Mouse (Mus musculus): Measurements from ENCODE around the gene Cox15. TPM values are rescaled to one million over a fixed set of nuclear protein-coding genes. Genes with fewer than 3 reads are reported as not detected.

Cox15 gene
- polyA plus RNA-seq, 1 experiment from 2014 or later, result 14.0 TPM

- no peak overlapping the region for H3K4me2 ChIP-seq
- no peaks in the 10 kb centered on the region for H3K9me3 ChIP-seq (ENCODE audit: control insufficient read depth, low read length)
- H3K36me3 ChIP-seq (ENCODE audit: control insufficient read depth, insufficient read depth, low read length), result peaks cover 14% of the 10 kb centered on the region
- H3K27ac ChIP-seq (ENCODE audit: low read depth, low read length), result no peak overlapping the region
- H3K4me1 ChIP-seq (replicated peaks; ENCODE audit: control insufficient read depth, insufficient read depth, low read length), result peaks cover 4% of the 10 kb centered on the region
- no peak overlapping the region for H3K9ac ChIP-seq (ENCODE audit: low read depth, low read length)
- DNase-seq (ENCODE audit: low spot score) (no peak), ATAC-seq (replicated peaks; ENCODE audit: low FRiP score) (no peak)
- WGBS, result 89% methylated on average over 8 of the region's 8 CpGs
- no peaks in the 10 kb centered on the region for H3K27me3 ChIP-seq (replicated peaks; ENCODE audit: control insufficient read depth, insufficient read depth, low read length)
- H3K4me3 ChIP-seq (ENCODE audit: low read depth, low read length), result no peak overlapping the region
Measured at GRCm38 (mm10) chr19:43709317-43709716, 43.5 kb downstream of the Cox15 start.

- WGBS, result 93% methylated on average over 7 of the region's 7 CpGs
- H3K4me2 ChIP-seq, result no peak overlapping the region
- peaks cover 14% of the 10 kb centered on the region for H3K36me3 ChIP-seq (ENCODE audit: control insufficient read depth, insufficient read depth, low read length)
- H3K9ac ChIP-seq (ENCODE audit: low read depth, low read length), result no peak overlapping the region
- DNase-seq (ENCODE audit: low spot score) (no peak), ATAC-seq (replicated peaks; ENCODE audit: low FRiP score) (no peak)
- no peak overlapping the region for H3K4me3 ChIP-seq (ENCODE audit: low read depth, low read length)
- peaks cover 4% of the 10 kb centered on the region for H3K4me1 ChIP-seq (replicated peaks; ENCODE audit: control insufficient read depth, insufficient read depth, low read length)
- H3K27me3 ChIP-seq (replicated peaks; ENCODE audit: control insufficient read depth, insufficient read depth, low read length), result no peaks in the 10 kb centered on the region
- no peak overlapping the region for H3K27ac ChIP-seq (ENCODE audit: low read depth, low read length)
- no peaks in the 10 kb centered on the region for H3K9me3 ChIP-seq (ENCODE audit: control insufficient read depth, low read length)
Measured at GRCm38 (mm10) chr19:43708206-43708605, 44.6 kb downstream of the Cox15 start.

GRCm38 (mm10) chr19:43704787-43705497, 47.9 kb downstream of the Cox15 start:
- no peak overlapping the region for H3K4me2 ChIP-seq
- 88% methylated on average over 17 of the region's 17 CpGs for WGBS

GRCm38 (mm10) chr19:43704211-43704610, 48.6 kb downstream of the Cox15 start:
- no peak overlapping the region for H3K4me3 ChIP-seq (ENCODE audit: low read depth, low read length)
- H3K4me2 ChIP-seq, result no peak overlapping the region
- no peaks in the 10 kb centered on the region; the same call in 1 of the 2 replicates for H3K9me3 ChIP-seq (ENCODE audit: control insufficient read depth, low read length)
- ATAC-seq (replicated peaks; ENCODE audit: low FRiP score), result no peak
- H3K27ac ChIP-seq (ENCODE audit: low read depth, low read length), result no peak overlapping the region
- no peak overlapping the region for H3K9ac ChIP-seq (ENCODE audit: low read depth, low read length)
- H3K27me3 ChIP-seq (replicated peaks; ENCODE audit: control insufficient read depth, insufficient read depth, low read length), result no peaks in the 10 kb centered on the region
- no peaks in the 10 kb centered on the region for H3K4me1 ChIP-seq (replicated peaks; ENCODE audit: control insufficient read depth, insufficient read depth, low read length)
- no peak for DNase-seq (ENCODE audit: low spot score)
- 79% methylated on average over 11 of the region's 11 CpGs for WGBS
- H3K36me3 ChIP-seq (ENCODE audit: control insufficient read depth, insufficient read depth, low read length), result peaks cover 11% of the 10 kb centered on the region

More at GRCm38 (mm10) chr19:43704787-43705497, 47.9 kb downstream of the Cox15 start:
- Histone ChIP-seq H3K27me3 (replicated peaks; ENCODE audit: control insufficient read depth, insufficient read depth, low read length) (no peaks in the 10 kb centered on the region), H3K4me1 (replicated peaks; ENCODE audit: control insufficient read depth, insufficient read depth, low read length) (no peaks in the 10 kb centered on the region), H3K9me3 (ENCODE audit: control insufficient read depth, low read length) (no peaks in the 10 kb centered on the region; the same call in 1 of the 2 replicates), H3K36me3 (ENCODE audit: control insufficient read depth, insufficient read depth, low read length) (peaks cover 11% of the 10 kb centered on the region), H3K27ac (ENCODE audit: low read depth, low read length) (no peak overlapping the region), H3K9ac (ENCODE audit: low read depth, low read length) (no peak overlapping the region), H3K4me3 (ENCODE audit: low read depth, low read length) (no peak overlapping the region)
- DNase-seq (ENCODE audit: low spot score) (no peak), ATAC-seq (replicated peaks; ENCODE audit: low FRiP score) (no peak)

- WGBS, result 81% methylated on average over 6 of the region's 6 CpGs
Measured at GRCm38 (mm10) chr19:43699763-43700155, 53.0 kb downstream of the Cox15 start.

GRCm38 (mm10) chr19:43699021-43699762, 53.6 kb downstream of the Cox15 start:
- Histone ChIP-seq H3K9me3 (ENCODE audit: control insufficient read depth, low read length) (no peaks in the 10 kb centered on the region; the same call in 1 of the 2 replicates), H3K36me3 (ENCODE audit: control insufficient read depth, insufficient read depth, low read length) (peaks cover 2% of the 10 kb centered on the region; the same call in 1 of the 2 replicates), H3K27me3 (replicated peaks; ENCODE audit: control insufficient read depth, insufficient read depth, low read length) (no peaks in the 10 kb centered on the region), H3K27ac (ENCODE audit: low read depth, low read length) (no peak overlapping the region), H3K4me1 (replicated peaks; ENCODE audit: control insufficient read depth, insufficient read depth, low read length) (no peaks in the 10 kb centered on the region; the same call in 1 of the 2 replicates), H3K4me2 (no peak overlapping the region), H3K4me3 (ENCODE audit: low read depth, low read length) (no peak overlapping the region), H3K9ac (ENCODE audit: low read depth, low read length) (no peak overlapping the region)
- DNase-seq (ENCODE audit: low spot score) (no peak), ATAC-seq (replicated peaks; ENCODE audit: low FRiP score) (no peak)
- 73% methylated on average over 11 of the region's 11 CpGs for WGBS

More at GRCm38 (mm10) chr19:43699763-43700155, 53.0 kb downstream of the Cox15 start:
- no peak for ATAC-seq (replicated peaks; ENCODE audit: low FRiP score)
- H3K4me3 ChIP-seq (ENCODE audit: low read depth, low read length), result no peak overlapping the region
- DNase-seq (ENCODE audit: low spot score), result no peak
- H3K4me2 ChIP-seq, result no peak overlapping the region
- no peaks in the 10 kb centered on the region; the same call in 1 of the 2 replicates for H3K9me3 ChIP-seq (ENCODE audit: control insufficient read depth, low read length)
- H3K27me3 ChIP-seq (replicated peaks; ENCODE audit: control insufficient read depth, insufficient read depth, low read length), result no peaks in the 10 kb centered on the region
- no peak overlapping the region for H3K27ac ChIP-seq (ENCODE audit: low read depth, low read length)
- no peaks in the 10 kb centered on the region; the same call in 1 of the 2 replicates for H3K4me1 ChIP-seq (replicated peaks; ENCODE audit: control insufficient read depth, insufficient read depth, low read length)
- no peak overlapping the region for H3K9ac ChIP-seq (ENCODE audit: low read depth, low read length)
- peaks cover 3% of the 10 kb centered on the region for H3K36me3 ChIP-seq (ENCODE audit: control insufficient read depth, insufficient read depth, low read length)

GRCm38 (mm10) chr19:43697666-43698370, 55.0 kb downstream of the Cox15 start:
- ATAC-seq (replicated peaks; ENCODE audit: low FRiP score) (no peak), DNase-seq (ENCODE audit: low spot score) (no peak)
- Histone ChIP-seq H3K4me2 (no peak overlapping the region), H3K27me3 (replicated peaks; ENCODE audit: control insufficient read depth, insufficient read depth, low read length) (no peaks in the 10 kb centered on the region), H3K9me3 (ENCODE audit: control insufficient read depth, low read length) (no peaks in the 10 kb centered on the region; the same call in 1 of the 2 replicates), H3K4me3 (ENCODE audit: low read depth, low read length) (no peak overlapping the region), H3K36me3 (ENCODE audit: control insufficient read depth, insufficient read depth, low read length) (peaks cover 2% of the 10 kb centered on the region; the same call in 1 of the 2 replicates), H3K9ac (ENCODE audit: low read depth, low read length) (no peak overlapping the region), H3K27ac (ENCODE audit: low read depth, low read length) (no peak overlapping the region), H3K4me1 (replicated peaks; ENCODE audit: control insufficient read depth, insufficient read depth, low read length) (no peaks in the 10 kb centered on the region; the same call in 1 of the 2 replicates)
- 87% methylated on average over 5 of the region's 5 CpGs for WGBS

GRCm38 (mm10) chr19:43695514-43695964, 57.3 kb downstream of the Cox15 start:
- Histone ChIP-seq H3K27ac (ENCODE audit: low read depth, low read length) (no peak overlapping the region), H3K4me3 (ENCODE audit: low read depth, low read length) (no peak overlapping the region), H3K4me2 (no peak overlapping the region), H3K9ac (ENCODE audit: low read depth, low read length) (no peak overlapping the region), H3K27me3 (replicated peaks; ENCODE audit: control insufficient read depth, insufficient read depth, low read length) (no peaks in the 10 kb centered on the region), H3K9me3 (ENCODE audit: control insufficient read depth, low read length) (no peaks in the 10 kb centered on the region), H3K36me3 (ENCODE audit: control insufficient read depth, insufficient read depth, low read length) (peaks cover 3% of the 10 kb centered on the region; the same call in 1 of the 2 replicates), H3K4me1 (replicated peaks; ENCODE audit: control insufficient read depth, insufficient read depth, low read length) (no peaks in the 10 kb centered on the region; the same call in 1 of the 2 replicates)
- DNase-seq (ENCODE audit: low spot score), result no peak
- 60% methylated on average over 10 of the region's 10 CpGs for WGBS
- no peak for ATAC-seq (replicated peaks; ENCODE audit: low FRiP score)

Measured in liver, embryonic 11.5 days (tissue).